Mouse (Mus musculus): ENCODE data around the gene Fars2. TPM values are rescaled to one million over a fixed set of nuclear protein-coding genes. Genes with fewer than 3 reads are reported as not detected.
"Not testable (repeated sequence)": the region's sequence is repeated elsewhere in the genome, so short reads cannot be mapped to it uniquely, and the experiment has no call there.

The Fars2 gene
- polyA plus RNA-seq, 1 experiment from 2014 or later: 32.4 TPM

DNA sequence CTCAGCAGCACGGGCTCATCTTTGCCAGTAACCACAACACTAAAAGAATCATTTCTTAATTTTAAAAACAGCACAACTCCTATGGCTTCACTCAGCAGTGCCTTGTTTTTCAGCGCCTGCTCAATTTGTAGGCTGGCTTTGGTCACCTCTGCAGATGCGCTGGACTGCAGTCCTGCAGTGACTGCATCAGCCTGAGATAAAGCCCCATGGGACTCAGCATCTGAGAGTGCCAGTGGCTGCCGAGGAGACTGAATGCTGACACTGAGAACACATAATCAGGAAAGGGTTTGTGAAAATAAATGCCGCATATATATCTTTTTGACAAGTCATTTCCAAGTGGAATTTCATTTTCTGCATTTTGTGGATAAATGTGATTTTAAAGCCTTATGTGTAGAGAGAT is 268.9 kb downstream of the Fars2 start:
- Histone ChIP-seq H3K4me2 (no peak overlapping the region), H3K9ac (replicated peaks) (no peak overlapping the region), H3K9me3 (no peaks in the 10 kb centered on the region), H3K36me3 (no peaks in the 10 kb centered on the region), H3K27me3 (no peaks in the 10 kb centered on the region), H3K4me3 (replicated peaks) (no peak overlapping the region), H3K27ac (no peak overlapping the region), H3K4me1 (replicated peaks) (no peaks in the 10 kb centered on the region)
- 81% methylated on average over 5 of the region's 5 CpGs for WGBS
- ATAC-seq (ENCODE audit: insufficient number of reproducible peaks, insufficient read depth, low FRiP score, low TSS enrichment, low read depth): no peak

DNA sequence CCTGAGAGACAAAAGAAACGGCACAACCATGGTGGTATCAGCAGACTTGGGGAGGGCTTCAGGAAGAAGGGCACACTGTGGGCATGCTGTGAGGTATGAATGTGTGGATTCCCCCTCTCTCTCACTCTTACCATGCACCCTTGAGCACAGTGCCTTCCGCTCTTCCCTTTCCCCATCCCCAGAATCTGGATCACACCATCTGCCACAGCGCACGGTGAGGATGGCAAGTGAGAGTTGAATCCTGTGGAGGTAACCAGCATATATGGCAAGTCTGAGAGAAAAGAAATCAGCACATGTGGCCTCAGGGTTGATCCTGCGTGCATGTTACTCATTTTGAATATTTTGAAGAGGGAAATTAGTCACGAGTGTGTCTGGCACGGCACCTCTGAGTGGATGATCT is 274.7 kb downstream of the Fars2 start:
- Histone ChIP-seq H3K9me3 (no peaks in the 10 kb centered on the region), H3K9ac (replicated peaks) (no peak overlapping the region), H3K4me3 (replicated peaks) (no peak overlapping the region), H3K36me3 (no peaks in the 10 kb centered on the region), H3K27me3 (no peaks in the 10 kb centered on the region), H3K4me2 (no peak overlapping the region), H3K4me1 (replicated peaks) (no peaks in the 10 kb centered on the region), H3K27ac (no peak overlapping the region)
- no peak for ATAC-seq (ENCODE audit: insufficient number of reproducible peaks, insufficient read depth, low FRiP score, low TSS enrichment, low read depth)
- WGBS: 85% methylated on average over 7 of the region's 7 CpGs

DNA sequence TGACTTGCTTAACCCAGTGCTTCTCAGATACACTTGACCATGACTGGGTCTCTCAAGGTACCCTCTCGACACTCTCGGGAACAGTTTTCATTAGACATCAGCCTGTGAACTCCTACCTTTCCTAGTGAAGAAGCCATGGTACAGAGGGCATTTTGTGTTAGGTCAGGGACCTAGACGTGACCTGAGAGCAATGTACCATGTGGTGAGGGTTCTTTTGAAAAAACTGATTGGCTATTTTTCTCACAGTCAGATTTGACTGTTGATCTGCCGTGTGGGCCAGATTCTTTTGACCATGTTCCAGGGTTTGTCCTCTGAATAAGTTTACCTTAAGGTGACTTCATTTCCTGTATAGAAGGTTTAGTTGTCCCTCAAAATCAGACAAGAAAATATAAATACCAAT is 275.5 kb downstream of the Fars2 start:
- Histone ChIP-seq H3K27ac (no peak overlapping the region), H3K27me3 (no peaks in the 10 kb centered on the region), H3K9ac (replicated peaks) (no peak overlapping the region), H3K4me3 (replicated peaks) (no peak overlapping the region), H3K4me1 (replicated peaks) (no peaks in the 10 kb centered on the region), H3K4me2 (no peak overlapping the region), H3K36me3 (no peaks in the 10 kb centered on the region), H3K9me3 (no peaks in the 10 kb centered on the region)
- WGBS: 83% methylated on average over 4 of the region's 4 CpGs
- no peak for ATAC-seq (ENCODE audit: insufficient number of reproducible peaks, insufficient read depth, low FRiP score, low TSS enrichment, low read depth)

DNA sequence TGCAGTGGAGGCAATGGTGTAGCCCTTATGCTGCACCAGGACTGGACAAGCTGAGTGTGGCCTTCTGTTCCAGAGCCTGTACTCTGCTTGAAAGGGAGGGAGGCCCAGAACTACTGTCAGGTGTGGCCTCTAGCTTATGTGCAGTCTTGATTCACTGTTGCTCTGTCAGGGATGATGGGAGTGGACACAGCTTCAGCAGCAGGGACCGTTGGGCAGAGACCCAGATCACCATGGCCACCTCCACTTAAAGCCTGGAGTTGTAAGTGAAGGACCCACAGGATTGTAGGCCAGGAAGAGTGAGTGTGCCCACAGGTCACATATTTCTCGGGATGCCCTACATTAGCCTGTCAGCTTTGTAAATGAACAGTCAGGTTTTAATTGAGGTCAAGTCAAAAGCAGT is 283.8 kb downstream of the Fars2 start:
- no peak overlapping the region for H3K27ac ChIP-seq
- no peak overlapping the region for H3K4me3 ChIP-seq (replicated peaks)
- no peak overlapping the region for H3K4me2 ChIP-seq
- no peaks in the 10 kb centered on the region for H3K36me3 ChIP-seq
- 73% methylated on average over 2 of the region's 2 CpGs for WGBS
- 0 out of 2 replicates have a peak, but pooled peaks cover 4% of the 10 kb centered on the region for H3K9me3 ChIP-seq
- H3K4me1 ChIP-seq (replicated peaks): no peaks in the 10 kb centered on the region
- ATAC-seq (ENCODE audit: insufficient number of reproducible peaks, insufficient read depth, low FRiP score, low TSS enrichment, low read depth): no peak
- no peak overlapping the region for H3K9ac ChIP-seq (replicated peaks)
- no peaks in the 10 kb centered on the region for H3K27me3 ChIP-seq

DNA sequence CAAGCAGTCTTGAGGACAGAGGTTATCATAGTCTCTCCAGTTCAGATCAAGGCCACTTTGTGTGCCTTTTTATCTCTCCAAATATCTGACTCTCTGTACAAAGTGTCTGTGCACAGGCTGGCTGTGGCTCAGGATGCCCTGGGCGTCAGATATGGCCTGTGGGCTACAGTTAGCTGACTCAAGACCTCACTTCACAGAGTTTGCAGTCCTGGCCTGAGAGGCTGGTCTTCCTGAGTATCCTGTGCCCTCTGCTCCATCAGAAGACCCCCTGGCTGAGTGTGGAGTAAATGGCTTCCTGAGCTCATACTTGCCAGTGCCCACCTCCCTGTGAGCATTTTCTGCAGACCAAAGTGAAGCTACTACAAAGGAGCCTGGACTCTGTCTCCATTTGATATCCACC is 296.1 kb downstream of the Fars2 start:
- Histone ChIP-seq H3K27me3 (no peaks in the 10 kb centered on the region), H3K4me1 (replicated peaks) (no peaks in the 10 kb centered on the region), H3K36me3 (no peaks in the 10 kb centered on the region), H3K4me3 (replicated peaks) (no peak overlapping the region), H3K9ac (replicated peaks) (no peak overlapping the region), H3K9me3 (no peaks in the 10 kb centered on the region), H3K27ac (no peak overlapping the region), H3K4me2 (no peak overlapping the region)
- ATAC-seq (ENCODE audit: insufficient number of reproducible peaks, insufficient read depth, low FRiP score, low TSS enrichment, low read depth): no peak
- 79% methylated on average over 1 of the region's 1 CpGs for WGBS

DNA sequence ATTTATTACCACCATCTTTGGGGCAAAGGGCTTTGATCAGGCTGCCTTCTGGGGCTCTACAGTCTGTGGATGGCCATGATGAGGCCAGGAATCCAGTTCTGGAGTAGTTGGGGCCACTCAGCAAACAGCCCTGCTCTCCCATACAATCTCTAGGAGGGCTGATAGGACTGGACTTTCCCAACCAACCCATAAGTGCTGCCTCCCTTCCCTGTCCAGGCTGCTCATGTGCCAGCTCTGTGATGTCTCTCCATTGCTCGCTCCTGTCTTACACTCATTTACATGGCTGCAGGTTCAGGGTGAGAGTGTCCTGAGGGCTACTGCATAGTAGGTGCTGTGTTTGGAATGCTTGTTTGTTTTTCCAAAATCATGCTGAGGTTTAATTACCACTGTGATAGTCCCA is 298.0 kb downstream of the Fars2 start:
- Histone ChIP-seq H3K36me3 (no peaks in the 10 kb centered on the region), H3K27me3 (no peaks in the 10 kb centered on the region), H3K9ac (replicated peaks) (no peak overlapping the region), H3K4me3 (replicated peaks) (no peak overlapping the region), H3K4me1 (replicated peaks) (no peaks in the 10 kb centered on the region), H3K9me3 (no peaks in the 10 kb centered on the region), H3K27ac (no peak overlapping the region), H3K4me2 (no peak overlapping the region)
- no peak for ATAC-seq (ENCODE audit: insufficient number of reproducible peaks, insufficient read depth, low FRiP score, low TSS enrichment, low read depth)
- WGBS: 87% methylated on average over 1 of the region's 1 CpGs

DNA sequence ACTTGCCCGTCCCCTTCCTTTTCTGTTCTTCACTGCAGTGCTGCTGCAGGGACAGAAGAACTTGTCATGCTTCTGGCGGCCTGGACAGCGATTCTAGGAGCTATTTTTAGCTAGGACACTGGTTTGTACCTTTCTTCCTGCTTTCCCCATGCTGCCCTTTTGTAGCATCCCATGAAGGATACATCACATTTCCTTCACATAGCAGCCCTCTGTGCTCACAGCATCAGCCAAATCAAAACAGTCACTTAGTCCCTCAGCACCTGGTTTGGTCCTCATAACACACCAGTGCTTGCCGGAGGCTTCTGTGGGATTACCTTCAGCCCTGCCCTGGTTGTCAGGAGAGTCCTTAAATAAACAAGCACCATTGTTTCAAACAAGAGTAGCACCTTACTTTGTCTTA is 299.3 kb downstream of the Fars2 start:
- 53% methylated on average over 4 of the region's 4 CpGs for WGBS
- Histone ChIP-seq H3K9me3 (no peaks in the 10 kb centered on the region), H3K27me3 (no peaks in the 10 kb centered on the region), H3K27ac (no peak overlapping the region), H3K9ac (replicated peaks) (no peak overlapping the region), H3K4me3 (replicated peaks) (no peak overlapping the region), H3K36me3 (no peaks in the 10 kb centered on the region), H3K4me1 (replicated peaks) (no peaks in the 10 kb centered on the region), H3K4me2 (no peak overlapping the region)
- no peak for ATAC-seq (ENCODE audit: insufficient number of reproducible peaks, insufficient read depth, low FRiP score, low TSS enrichment, low read depth)

DNA sequence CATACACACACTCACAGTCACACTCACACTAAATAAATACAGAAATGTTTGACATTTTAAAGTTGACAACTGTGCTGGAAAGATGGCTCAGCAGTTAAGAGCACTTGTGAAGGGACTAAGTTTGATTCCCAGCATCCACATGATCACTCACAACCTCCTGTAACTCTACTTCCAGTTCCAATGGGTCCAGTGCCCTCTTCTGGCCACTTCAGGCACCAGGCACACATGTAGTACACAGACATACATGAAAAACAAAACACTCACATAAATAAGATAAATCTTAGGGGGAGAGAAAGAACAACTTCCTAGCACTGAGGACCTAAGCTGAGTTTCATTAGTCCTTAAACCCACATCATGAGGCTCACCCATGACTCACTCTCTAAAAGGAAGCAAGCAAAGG is 302.1 kb downstream of the Fars2 start:
- no peaks in the 10 kb centered on the region for H3K9me3 ChIP-seq
- no peak overlapping the region for H3K9ac ChIP-seq (replicated peaks)
- no peaks in the 10 kb centered on the region for H3K36me3 ChIP-seq
- no peak overlapping the region for H3K27ac ChIP-seq
- no peaks in the 10 kb centered on the region for H3K4me1 ChIP-seq (replicated peaks)
- no peak overlapping the region for H3K4me3 ChIP-seq (replicated peaks)
- ATAC-seq (ENCODE audit: insufficient number of reproducible peaks, insufficient read depth, low FRiP score, low TSS enrichment, low read depth): no peak
- no peak overlapping the region for H3K4me2 ChIP-seq
- no peaks in the 10 kb centered on the region for H3K27me3 ChIP-seq

DNA sequence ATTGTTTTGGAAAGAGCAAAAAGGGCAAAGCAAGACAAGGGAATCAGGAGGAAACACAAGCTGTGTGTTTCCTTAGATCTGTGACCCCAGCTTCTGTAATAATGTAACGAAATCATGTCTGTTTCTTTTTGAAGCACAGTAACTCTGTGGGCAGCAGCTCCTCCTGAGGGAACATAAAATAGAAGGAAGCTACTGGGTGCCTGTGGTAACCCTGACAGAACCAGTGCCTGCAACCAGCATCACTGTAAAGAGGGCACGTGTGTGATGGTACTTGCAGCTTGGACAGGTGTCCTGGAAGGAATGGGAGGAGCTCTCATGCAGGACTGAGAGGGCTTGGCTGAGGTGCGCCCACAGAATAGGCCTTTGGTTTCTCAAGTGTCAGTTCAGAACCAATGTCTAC is 305.2 kb downstream of the Fars2 start:
- ATAC-seq (ENCODE audit: insufficient number of reproducible peaks, insufficient read depth, low FRiP score, low TSS enrichment, low read depth): no peak
- 79% methylated on average over 3 of the region's 3 CpGs for WGBS
- Histone ChIP-seq H3K9me3 (no peaks in the 10 kb centered on the region), H3K27me3 (no peaks in the 10 kb centered on the region), H3K4me1 (replicated peaks) (peaks cover 9% of the 10 kb centered on the region), H3K27ac (no peak overlapping the region), H3K9ac (replicated peaks) (no peak overlapping the region), H3K4me3 (replicated peaks) (no peak overlapping the region), H3K36me3 (no peaks in the 10 kb centered on the region), H3K4me2 (no peak overlapping the region)

DNA sequence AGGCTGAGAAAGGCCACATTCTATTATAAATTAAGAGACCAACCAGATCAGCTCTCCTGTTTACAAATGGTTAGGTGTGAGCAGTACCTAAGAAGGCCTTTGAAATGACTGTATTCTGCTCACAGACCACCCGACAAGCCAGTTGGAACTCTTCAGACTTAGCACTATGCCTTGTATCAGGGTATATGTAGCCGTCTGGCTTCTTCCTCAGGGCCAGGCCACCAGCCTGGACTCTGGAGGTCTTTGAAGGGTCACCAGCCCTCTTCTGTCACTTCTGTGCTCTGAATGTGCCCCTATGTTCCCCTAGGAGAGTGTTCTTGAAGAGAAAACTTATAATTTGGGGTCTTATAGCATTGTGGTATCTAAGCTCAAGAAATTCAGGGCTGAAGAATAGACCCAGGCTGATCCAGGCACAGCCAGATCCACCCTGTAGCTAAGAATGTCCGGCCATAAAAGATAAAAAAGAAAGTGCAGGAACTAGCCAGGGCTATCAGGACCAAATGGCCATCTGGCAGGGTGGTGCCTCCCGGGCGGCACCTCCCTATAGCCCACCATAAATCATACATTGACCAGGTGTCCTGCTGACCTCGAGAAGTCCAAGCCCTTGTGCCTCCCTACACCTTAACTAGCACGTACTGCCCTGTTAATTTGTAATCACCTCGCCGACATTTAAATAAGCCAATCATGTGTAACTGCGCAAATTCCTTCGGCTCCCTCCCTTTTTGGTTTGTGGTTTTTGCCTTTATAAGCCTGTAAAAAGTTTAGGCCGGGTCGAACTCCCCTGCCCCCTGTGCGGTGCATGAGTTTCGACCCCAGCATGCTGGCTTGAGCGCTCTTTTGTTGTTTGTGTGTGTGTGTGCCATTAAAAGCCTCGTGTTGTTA is 308.9 kb downstream of the Fars2 start:
- H3K4me2 ChIP-seq; H3K9me3 ChIP-seq; H3K27me3 ChIP-seq; H3K4me3 ChIP-seq (replicated peaks); H3K27ac ChIP-seq; ATAC-seq (ENCODE audit: insufficient number of reproducible peaks, insufficient read depth, low FRiP score, low TSS enrichment, low read depth); H3K9ac ChIP-seq (replicated peaks); H3K36me3 ChIP-seq: not testable (repeated sequence)
- H3K4me1 ChIP-seq (replicated peaks): peaks cover 13% of the 10 kb centered on the region
- 11% methylated on average over 17 of the region's 17 CpGs for WGBS

DNA sequence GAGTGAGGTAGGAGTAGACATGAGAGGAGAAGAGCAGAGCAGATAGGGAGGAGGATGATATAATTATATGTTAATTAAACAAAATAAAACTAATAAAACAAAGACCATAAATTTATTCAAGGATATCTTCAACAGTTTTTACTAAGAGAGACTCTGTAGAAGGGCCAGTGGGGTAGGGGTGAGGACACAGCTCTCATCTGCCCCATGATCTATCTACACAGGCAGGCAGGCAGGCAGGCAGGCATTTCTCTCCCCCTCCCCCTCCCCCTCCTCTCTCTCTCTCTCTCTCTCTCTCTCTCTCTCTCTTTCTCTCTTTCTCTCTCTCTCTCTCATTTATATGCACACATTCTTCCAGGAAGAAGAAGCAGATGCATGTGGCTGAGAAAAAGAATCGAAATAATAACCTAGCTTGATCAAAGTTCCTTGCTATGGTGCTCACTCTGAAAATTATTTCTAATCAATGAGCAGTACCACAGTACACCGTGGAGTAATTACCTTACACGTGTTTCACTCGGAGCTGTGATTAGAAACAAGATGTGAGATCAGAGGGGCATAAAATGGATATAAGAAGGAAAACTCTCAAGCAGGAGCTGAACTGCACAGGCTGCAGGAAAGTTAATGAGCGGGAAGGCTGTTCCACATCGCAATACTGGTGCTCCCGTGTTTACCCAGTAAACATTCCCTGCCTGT is 312.4 kb downstream of the Fars2 start:
- no peaks in the 10 kb centered on the region for H3K9me3 ChIP-seq
- WGBS: 52% methylated on average over 7 of the region's 7 CpGs
- no peak for ATAC-seq (ENCODE audit: insufficient number of reproducible peaks, insufficient read depth, low FRiP score, low TSS enrichment, low read depth)
- no peaks in the 10 kb centered on the region for H3K27me3 ChIP-seq
- H3K4me1 ChIP-seq (replicated peaks): peaks cover 13% of the 10 kb centered on the region
- no peak overlapping the region for H3K27ac ChIP-seq
- no peak overlapping the region for H3K4me3 ChIP-seq (replicated peaks)
- no peak overlapping the region for H3K4me2 ChIP-seq
- H3K36me3 ChIP-seq: no peaks in the 10 kb centered on the region
- H3K9ac ChIP-seq (replicated peaks): no peak overlapping the region

Data from limb, embryonic 12.5 days (tissue).